Mouse (Mus musculus): ENCODE data around the gene Lrba.

GRCm38 (mm10) chr3:86210959-86211358, 13.5 kb upstream of the Lrba start:
- TF ChIP-seq POLR2A (IDR thresholded peaks at IDR 0.05; ENCODE audit: control insufficient read depth, low read depth, low read length) (no peak), CTCF (IDR thresholded peaks at IDR 0.05; ENCODE audit: control insufficient read depth, insufficient read depth, insufficient replicate concordance, low read depth, low read length) (no peak)

All from testis, adult 2 months (tissue).